In the genomic region with DNA sequence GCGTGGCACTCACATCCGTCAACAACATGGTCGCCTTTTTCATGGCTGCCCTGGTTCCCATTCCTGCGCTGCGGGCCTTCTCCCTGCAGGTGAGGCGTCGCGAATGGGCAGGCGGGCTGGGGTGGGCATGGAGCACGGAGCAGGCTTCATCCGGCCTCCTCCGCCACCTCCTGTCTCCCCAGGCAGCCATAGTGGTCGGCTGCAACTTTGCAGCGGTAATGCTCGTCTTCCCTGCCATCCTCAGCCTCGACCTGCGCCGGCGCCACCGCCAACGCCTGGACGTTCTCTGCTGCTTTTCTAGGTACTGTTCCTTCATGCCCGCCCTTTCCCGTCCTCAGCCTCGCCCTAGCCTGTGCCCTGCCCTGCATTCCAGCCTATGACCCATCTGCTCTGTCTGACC, we compare ENCODE assay signal across 22 mouse cellular contexts. TPM values are rescaled to one million over a fixed set of nuclear protein-coding genes. Genes with fewer than 3 reads are reported as not detected.
DNase-seq lines count a peak whose midpoint lies in the region; ATAC-seq and TF ChIP-seq lines count a peak whose summit lies in the region.
"Had no signal": no experiment of that assay in that cellular context is flagged by ENCODE, and none has a peak within 500 bp of the region (broad histone marks: within the 10 kb centered on the region; RNA-seq: fewer than 3 reads in every experiment).

No protein-coding gene starts in this region.

- no peak for TF ChIP-seq CTCF in E14TG2a.4 (conservative IDR thresholded peaks at IDR 0.05; ENCODE audit: low read length)
- no peak for TF ChIP-seq CTCF in ES-Bruce4 (IDR thresholded peaks at IDR 0.05; ENCODE audit: low read depth, low read length)
- TF ChIP-seq CTCF in G1E (IDR thresholded peaks at IDR 0.05; ENCODE audit: low read depth, low read length): no peak

- 90% methylated on average over 25 of the region's 25 CpGs for WGBS in heart, embryonic 10.5 days

- no peak for ATAC-seq in G1E (ENCODE audit: extremely low read depth, insufficient number of reproducible peaks, low FRiP score, poor library complexity, severe bottlenecking)
- ATAC-seq: forebrain, embryonic 13.5 days; forebrain, embryonic 15.5 days; forebrain, postnatal 0 days had no signal

- H3K4me3 ChIP-seq in heart, embryonic 10.5 days: no peak overlapping the region
- peak overlapping the region; percentile 73 for H3K4me3 ChIP-seq in E14TG2a.4 (replicated peaks; ENCODE audit: low read length)
- H3K4me3 ChIP-seq in ES-Bruce4 (ENCODE audit: low read depth, low read length): peak overlapping the region; percentile 49
- 0 out of 2 replicates have a peak overlapping the region, but pooled peaks have one; percentile 26 for H3K4me3 ChIP-seq in G1E (ENCODE audit: low read depth, low read length)
- H3K4me3 ChIP-seq: embryonic facial prominence, embryonic 10.5 days; embryonic facial prominence, embryonic 12.5 days; forebrain, embryonic 13.5 days; forebrain, embryonic 15.5 days had no signal

- no peaks in the 10 kb centered on the region for H3K27me3 ChIP-seq in heart, embryonic 10.5 days (ENCODE audit: insufficient read depth, poor library complexity, severe bottlenecking)
- H3K27me3 ChIP-seq in E14TG2a.4 (ENCODE audit: insufficient read depth, low read length): no peaks in the 10 kb centered on the region
- H3K27me3 ChIP-seq in ES-Bruce4 (ENCODE audit: control insufficient read depth, insufficient read depth, low read length, poor library complexity, severe bottlenecking): no peaks in the 10 kb centered on the region
- peaks cover 68% of the 10 kb centered on the region for H3K27me3 ChIP-seq in G1E (ENCODE audit: insufficient read depth, low read length)
- H3K27me3 ChIP-seq: embryonic facial prominence, embryonic 12.5 days; forebrain, embryonic 13.5 days; forebrain, embryonic 15.5 days had no signal

- H3K9me3 ChIP-seq in heart, embryonic 10.5 days: no peaks in the 10 kb centered on the region
- no peaks in the 10 kb centered on the region for H3K9me3 ChIP-seq in E14TG2a.4 (ENCODE audit: low read length)
- H3K9me3 ChIP-seq in ES-Bruce4 (replicated peaks; ENCODE audit: control insufficient read depth, insufficient read depth, low read length, poor library complexity, severe bottlenecking): no peaks in the 10 kb centered on the region
- H3K9me3 ChIP-seq in G1E (replicated peaks): no peaks in the 10 kb centered on the region
- H3K9me3 ChIP-seq: embryonic facial prominence, embryonic 10.5 days; embryonic facial prominence, embryonic 12.5 days; forebrain, embryonic 13.5 days; forebrain, embryonic 15.5 days had no signal

- peak; percentile 79 for DNase-seq in heart, adult 11 months
- no peak for DNase-seq in heart, embryonic 10.5 days (ENCODE audit: low spot score)
- DNase-seq in G1E (ENCODE audit: low spot score) (no peak), adipocyte (ENCODE audit: low spot score) (no peak)
- DNase-seq in ovary, postnatal 10 days (ENCODE audit: low spot score): no peak
- DNase-seq: adrenal gland, adult 8-10 months; adrenal gland, postnatal 14 days; adrenal gland, postnatal 36 days; cerebellum, adult 11-12 months; cerebellum, adult 2 months; cerebellum, adult 9-10 months; cerebellum, postnatal 10 days; forebrain, postnatal 0 days had no signal

- H3K9ac ChIP-seq in ES-Bruce4 (ENCODE audit: low read depth, poor library complexity, severe bottlenecking): peak overlapping the region; percentile 32
- H3K9ac ChIP-seq: embryonic facial prominence, embryonic 12.5 days; forebrain, embryonic 13.5 days; forebrain, embryonic 15.5 days; forebrain, postnatal 0 days had no signal

- TF ChIP-seq POLR2A in ES-Bruce4 (IDR thresholded peaks at IDR 0.05; ENCODE audit: insufficient read depth, low read length): no peak

- no peak overlapping the region for H3K27ac ChIP-seq in heart, embryonic 10.5 days
- H3K27ac ChIP-seq in ES-Bruce4 (ENCODE audit: insufficient read depth, low read length): no peak overlapping the region
- H3K27ac ChIP-seq: embryonic facial prominence, embryonic 10.5 days; embryonic facial prominence, embryonic 12.5 days; forebrain, embryonic 13.5 days; forebrain, embryonic 15.5 days had no signal

- H3K36me3 ChIP-seq in heart, embryonic 10.5 days: peaks cover 51% of the 10 kb centered on the region
- H3K36me3 ChIP-seq in E14TG2a.4 (ENCODE audit: insufficient read depth, low read length) (peaks cover 98% of the 10 kb centered on the region), ES-Bruce4 (ENCODE audit: control insufficient read depth, insufficient read depth, low read length, poor library complexity, severe bottlenecking) (peaks cover 2% of the 10 kb centered on the region; the same call in 1 of the 2 replicates), G1E (replicated peaks) (no peaks in the 10 kb centered on the region)
- H3K36me3 ChIP-seq: forebrain, embryonic 15.5 days had no signal

- peaks cover 9% of the 10 kb centered on the region; the same call in 1 of the 2 replicates for H3K4me1 ChIP-seq in heart, embryonic 10.5 days
- H3K4me1 ChIP-seq in E14TG2a.4 (replicated peaks; ENCODE audit: low read depth, low read length) (peaks cover 79% of the 10 kb centered on the region), ES-Bruce4 (ENCODE audit: control insufficient read depth, insufficient read depth, low read length) (peaks cover 2% of the 10 kb centered on the region), G1E (ENCODE audit: insufficient read depth, low read depth, low read length) (peaks cover 9% of the 10 kb centered on the region; the same call in 1 of the 2 replicates)
- H3K4me1 ChIP-seq: embryonic facial prominence, embryonic 12.5 days had no signal

- TF ChIP-seq EP300 in ES-Bruce4 (IDR thresholded peaks at IDR 0.05; ENCODE audit: insufficient read depth, low read depth, low read length): no peak

RNA-seq across cellular contexts. Expression of a gene that starts 13.5 kb away (rescaled TPM):
- 2.9 and 3.5 TPM in 2 replicates for polyA plus RNA-seq in heart, embryonic 10.5 days (2016; fragmentation: Nextera tagmentation; extraction: Ambion mirVana)
- polyA plus RNA-seq in ES-Bruce4 (2011; ENCODE audit: insufficient read depth, insufficient read length, low read depth, missing spikeins) (4.5 and 5.7 TPM in 2 replicates), G1E (2012) (not detected in 2 replicates)
- total RNA-seq in G1E (2014; fragmentation: Nextera tagmentation) (3.3 TPM in 1 of 2 replicates, not detected in the other), G1E (2017) (0.38 TPM in 1 of 2 replicates, not detected in the other)
- total RNA-seq: MEL had no signal

RNA-seq across cellular contexts. Expression of a gene that starts 16.2 kb away (rescaled TPM):
- polyA plus RNA-seq in heart, embryonic 10.5 days (2016; fragmentation: Nextera tagmentation; extraction: Ambion mirVana): 2.5 and 4.9 TPM in 2 replicates
- polyA plus RNA-seq in ES-Bruce4 (2011; ENCODE audit: insufficient read depth, insufficient read length, low read depth, missing spikeins): 60.9 and 65.8 TPM in 2 replicates
- total RNA-seq in G1E (2014; fragmentation: Nextera tagmentation): 34.6 and 46.3 TPM in 2 replicates
- total RNA-seq in G1E (2017): 12.3 and 12.8 TPM in 2 replicates
- polyA plus RNA-seq in G1E (2012): 20.0 and 33.5 TPM in 2 replicates

RNA-seq across cellular contexts. Expression of a gene that starts 17.3 kb away (rescaled TPM):
- polyA plus RNA-seq in heart, embryonic 10.5 days (2016; fragmentation: Nextera tagmentation; extraction: Ambion mirVana): not detected in 2 replicates
- polyA plus RNA-seq in ES-Bruce4 (2011; ENCODE audit: insufficient read depth, insufficient read length, low read depth, missing spikeins) (not detected in 2 replicates), G1E (2012) (2.4 and 3.3 TPM in 2 replicates)
- total RNA-seq in G1E (2014; fragmentation: Nextera tagmentation) (1.7 TPM in 1 of 2 replicates, not detected in the other), G1E (2017) (1.8 TPM in 2 replicates)
- total RNA-seq: adrenal gland, adult 18-20 months; adrenal gland, adult 8-10 months; adrenal gland, postnatal 14 days; adrenal gland, postnatal 36 days had no signal
- polyA plus RNA-seq: embryonic facial prominence, embryonic 10.5 days; embryonic facial prominence, embryonic 12.5 days; forebrain, embryonic 11.5 days; forebrain, embryonic 13.5 days had no signal

RNA-seq across cellular contexts. Expression of a gene that starts 24.4 kb away (rescaled TPM):
- 1.5 and 2.4 TPM in 2 replicates for polyA plus RNA-seq in heart, embryonic 10.5 days (2016; fragmentation: Nextera tagmentation; extraction: Ambion mirVana)
- polyA plus RNA-seq in ES-Bruce4 (2011; ENCODE audit: insufficient read depth, insufficient read length, low read depth, missing spikeins): 12.1 and 12.5 TPM in 2 replicates
- total RNA-seq in G1E (2014; fragmentation: Nextera tagmentation): 1.4 and 1.9 TPM in 2 replicates
- 5.2 and 6.4 TPM in 2 replicates for total RNA-seq in G1E (2017)
- 4.4 and 6.0 TPM in 2 replicates for polyA plus RNA-seq in G1E (2012)

RNA-seq across cellular contexts. Expression of a gene that starts 46.7 kb away (rescaled TPM):
- polyA plus RNA-seq in heart, embryonic 10.5 days (2016; fragmentation: Nextera tagmentation; extraction: Ambion mirVana): 638 and 783 TPM in 2 replicates
- polyA plus RNA-seq in ES-Bruce4 (2011; ENCODE audit: insufficient read depth, insufficient read length, low read depth, missing spikeins) (2,253 and 2,515 TPM in 2 replicates), G1E (2012) (2,887 and 5,494 TPM in 2 replicates)
- total RNA-seq in G1E (2014; fragmentation: Nextera tagmentation) (2,089 and 2,273 TPM in 2 replicates), G1E (2017) (1,736 TPM in 2 replicates)
